Mouse (Mus musculus) left cerebral cortex, postnatal 4 days (tissue): ENCODE measurements at regions not wholly inside any gene's neighbourhood (a gene's known extent, or its start where the extent isn't known, plus 50 kb on each side); places are given as distances from the start of the nearest gene placed in this dataset.

Experiments used
- DNase-seq: peaks from one replicate; pipeline ENCODE4 v3.0.0-alpha.2; 2022
- intact Hi-C: fragments of 180-260 bp; cut with DNase I; formaldehyde crosslinking; loops from one replicate; pipeline ENCODE4 v1.15.1; 2025

- intact Hi-C loops = no loop called here
- DNase-seq = no peak
Measured at GRCm38 (mm10) chr9:92856410-92857083, 314.5 kb downstream of the Plod2 start.

GRCm38 (mm10) chr9:92865822-92866221, 323.8 kb downstream of the Plod2 start:
- intact Hi-C loops = no loop called here
- no peak for DNase-seq

GRCm38 (mm10) chr9:92878589-92878988, 336.6 kb downstream of the Plod2 start:
- peak; percentile 38 for DNase-seq
- intact Hi-C loops = loop anchor here (5.0 to 10.0 kb wide), 3 partner anchors 244 to 661 kb away; no protein-coding TSS in a partner anchor

- DNase-seq = no peak
- intact Hi-C loops = loop anchor here (5.0 to 10.0 kb wide), 3 partner anchors 245 to 663 kb away; no protein-coding TSS in a partner anchor
Measured at GRCm38 (mm10) chr9:92879812-92880211, 337.8 kb downstream of the Plod2 start.

- no peak for DNase-seq
Measured at GRCm38 (mm10) chr9:92882251-92882832, 340.3 kb downstream of the Plod2 start.

GRCm38 (mm10) chr9:92890063-92890462, 348.0 kb downstream of the Plod2 start:
- DNase-seq = no peak
- intact Hi-C loops = no loop called here

More at GRCm38 (mm10) chr9:92882251-92882832, 340.3 kb downstream of the Plod2 start:
- intact Hi-C loops = no loop called here

GRCm38 (mm10) chr9:92899733-92900132, 357.7 kb downstream of the Plod2 start:
- intact Hi-C loops = no loop called here
- no peak for DNase-seq

- DNase-seq = no peak
- intact Hi-C loops = no loop called here
Measured at GRCm38 (mm10) chr9:92907102-92907501, 365.1 kb downstream of the Plod2 start.

- intact Hi-C loops = no loop called here
- DNase-seq = no peak
Measured at GRCm38 (mm10) chr9:92919396-92919795, 377.4 kb downstream of the Plod2 start.

GRCm38 (mm10) chr9:92930231-92930966, 388.4 kb downstream of the Plod2 start:
- DNase-seq = peak; percentile 59
- intact Hi-C loops = no loop called here

GRCm38 (mm10) chr9:92937802-92938201, 395.8 kb downstream of the Plod2 start:
- DNase-seq = no peak
- intact Hi-C loops = no loop called here

- intact Hi-C loops = no loop called here
- peak; percentile 21 for DNase-seq
Measured at GRCm38 (mm10) chr9:92950092-92950491, 408.1 kb downstream of the Plod2 start.

GRCm38 (mm10) chr9:92963275-92963674, 421.3 kb downstream of the Plod2 start:
- DNase-seq = no peak
- intact Hi-C loops = no loop called here

GRCm38 (mm10) chr9:92991759-92992158, 449.7 kb downstream of the Plod2 start:
- no peak for DNase-seq
- intact Hi-C loops = no loop called here

GRCm38 (mm10) chr9:92996156-92996555, 454.1 kb downstream of the Plod2 start:
- intact Hi-C loops = no loop called here

GRCm38 (mm10) chr9:93005182-93005953, 463.3 kb downstream of the Plod2 start:
- intact Hi-C loops = no loop called here
- no peak for DNase-seq

More at GRCm38 (mm10) chr9:92996156-92996555, 454.1 kb downstream of the Plod2 start:
- no peak for DNase-seq

- intact Hi-C loops = no loop called here
- DNase-seq = no peak
Measured at GRCm38 (mm10) chr9:93008511-93009302, 466.7 kb downstream of the Plod2 start.

GRCm38 (mm10) chr9:93044298-93044912, 502.4 kb downstream of the Plod2 start:
- DNase-seq = no peak
- intact Hi-C loops = no loop called here

GRCm38 (mm10) chr9:93072140-93072539, 530.1 kb downstream of the Plod2 start:
- intact Hi-C loops = no loop called here
- DNase-seq = peak; percentile 35

GRCm38 (mm10) chr9:93083114-93083513, 541.1 kb downstream of the Plod2 start:
- intact Hi-C loops = no loop called here
- no peak for DNase-seq
